ENCODE assay signal across 18 mouse cellular contexts in genomic region chr2:32636617-32637016, GRCm38 (mm10). TPM values are rescaled to one million over a fixed set of nuclear protein-coding genes. Genes with fewer than 3 reads are reported as not detected.
A peak's percentile ranks its signal among the peaks of the same experiment; 100 is the strongest.
DNase-seq lines count a peak whose midpoint lies in the region; ATAC-seq and TF ChIP-seq lines count a peak whose summit lies in the region.
"Had no signal": no experiment of that assay in that cellular context is flagged by ENCODE, and none has a peak within 500 bp of the region (broad histone marks: within the 10 kb centered on the region; RNA-seq: fewer than 3 reads in every experiment).

No protein-coding gene starts in this region.

- intact Hi-C loops in heart, postnatal 10 days (cut with DNase I), result no loop called here

- H3K4me1 ChIP-seq in intestine, embryonic 15.5 days (replicated peaks), result peaks cover 12% of the 10 kb centered on the region
- 0 out of 2 replicates have a peak, but pooled peaks cover 2% of the 10 kb centered on the region for H3K4me1 ChIP-seq in intestine, postnatal 0 days (replicated peaks; ENCODE audit: control insufficient read depth, insufficient read depth, low read length)
- H3K4me1 ChIP-seq in midbrain, embryonic 10.5 days, result peaks cover 33% of the 10 kb centered on the region
- H3K4me1 ChIP-seq in midbrain, embryonic 15.5 days, result no peaks in the 10 kb centered on the region
- peaks cover 6% of the 10 kb centered on the region for H3K4me1 ChIP-seq in small intestine, adult 2 months (ENCODE audit: control insufficient read depth, insufficient read depth, insufficient read length, low read length)
- H3K4me1 ChIP-seq: forebrain, embryonic 15.5 days had no signal

- H3K27ac ChIP-seq in intestine, embryonic 15.5 days, result peak overlapping the region; percentile 5; the same call in 1 of the 2 replicates
- no peak overlapping the region for H3K27ac ChIP-seq in intestine, postnatal 0 days (ENCODE audit: low read depth, low read length)
- H3K27ac ChIP-seq in midbrain, embryonic 10.5 days (replicated peaks), result peak overlapping the region; percentile 49; the same call in 1 of the 2 replicates
- no peak overlapping the region for H3K27ac ChIP-seq in midbrain, embryonic 15.5 days
- peak overlapping the region; percentile 43 for H3K27ac ChIP-seq in small intestine, adult 2 months (ENCODE audit: insufficient read depth, low read depth, low read length)
- H3K27ac ChIP-seq: forebrain, embryonic 15.5 days; hindbrain, embryonic 13.5 days; liver, embryonic 15.5 days had no signal

- H3K36me3 ChIP-seq in intestine, embryonic 15.5 days, result no peaks in the 10 kb centered on the region
- H3K36me3 ChIP-seq in intestine, postnatal 0 days (ENCODE audit: control insufficient read depth, insufficient read depth), result no peaks in the 10 kb centered on the region
- peaks cover 4% of the 10 kb centered on the region; the same call in 1 of the 2 replicates for H3K36me3 ChIP-seq in midbrain, embryonic 10.5 days
- H3K36me3 ChIP-seq in midbrain, embryonic 15.5 days (replicated peaks), result no peaks in the 10 kb centered on the region
- no peaks in the 10 kb centered on the region for H3K36me3 ChIP-seq in small intestine, adult 2 months (ENCODE audit: control insufficient read depth, insufficient read depth, low read length)
- H3K36me3 ChIP-seq: liver, embryonic 15.5 days had no signal

- 75% methylated on average over 7 of the region's 7 CpGs for WGBS in intestine, embryonic 15.5 days
- WGBS in intestine, postnatal 0 days, result 81% methylated on average over 7 of the region's 7 CpGs
- 89% methylated on average over 7 of the region's 7 CpGs for WGBS in midbrain, embryonic 10.5 days
- 91% methylated on average over 7 of the region's 7 CpGs for WGBS in midbrain, embryonic 15.5 days
- WGBS in small intestine, adult 2 months, result 92% methylated on average over 7 of the region's 7 CpGs

- no peak overlapping the region for H3K4me3 ChIP-seq in intestine, embryonic 15.5 days (replicated peaks)
- H3K4me3 ChIP-seq in intestine, postnatal 0 days (ENCODE audit: low read depth, low read length), result no peak overlapping the region
- H3K4me3 ChIP-seq in midbrain, embryonic 10.5 days, result no peak overlapping the region
- no peak overlapping the region for H3K4me3 ChIP-seq in midbrain, embryonic 15.5 days
- peak overlapping the region; percentile 30 for H3K4me3 ChIP-seq in small intestine, adult 2 months (ENCODE audit: low read depth, low read length)
- H3K4me3 ChIP-seq: erythroblast, embryonic 14.5 days; forebrain, embryonic 15.5 days; hindbrain, embryonic 13.5 days; liver, embryonic 15.5 days had no signal

- TF ChIP-seq POLR2A in small intestine, adult 2 months (IDR thresholded peaks at IDR 0.05; ENCODE audit: low read depth, low read length), result no peak

- H3K4me2 ChIP-seq in intestine, embryonic 15.5 days (replicated peaks), result no peak overlapping the region
- H3K4me2 ChIP-seq in intestine, postnatal 0 days (replicated peaks; ENCODE audit: low read depth), result no peak overlapping the region
- H3K4me2 ChIP-seq in midbrain, embryonic 15.5 days, result no peak overlapping the region
- H3K4me2 ChIP-seq: forebrain, embryonic 15.5 days; hindbrain, embryonic 13.5 days; liver, embryonic 15.5 days had no signal

- no peak for ATAC-seq in intestine, embryonic 15.5 days
- ATAC-seq in intestine, postnatal 0 days, result no peak
- no peak for ATAC-seq in midbrain, embryonic 15.5 days (replicated peaks)
- ATAC-seq: forebrain, embryonic 15.5 days had no signal

- no peak for TF ChIP-seq CTCF in intestine, postnatal 0 days (IDR thresholded peaks at IDR 0.05; ENCODE audit: low read depth)
- no peak for TF ChIP-seq CTCF in small intestine, adult 2 months (IDR thresholded peaks at IDR 0.05; ENCODE audit: extremely low read depth, insufficient read length, insufficient replicate concordance, low read depth, low read length)

- no peak overlapping the region for H3K9ac ChIP-seq in intestine, embryonic 15.5 days
- H3K9ac ChIP-seq in intestine, postnatal 0 days (ENCODE audit: low read depth, low read length), result no peak overlapping the region
- no peak overlapping the region for H3K9ac ChIP-seq in midbrain, embryonic 15.5 days
- H3K9ac ChIP-seq: forebrain, embryonic 15.5 days; hindbrain, embryonic 13.5 days; liver, embryonic 15.5 days had no signal

- H3K27me3 ChIP-seq in intestine, embryonic 15.5 days (replicated peaks), result no peaks in the 10 kb centered on the region
- H3K27me3 ChIP-seq in intestine, postnatal 0 days (replicated peaks; ENCODE audit: control insufficient read depth, insufficient read depth, low read length), result no peaks in the 10 kb centered on the region
- no peaks in the 10 kb centered on the region for H3K27me3 ChIP-seq in midbrain, embryonic 10.5 days (ENCODE audit: low read depth, poor library complexity, severe bottlenecking)
- H3K27me3 ChIP-seq in midbrain, embryonic 15.5 days (replicated peaks), result no peaks in the 10 kb centered on the region
- no peaks in the 10 kb centered on the region for H3K27me3 ChIP-seq in small intestine, adult 2 months (ENCODE audit: control insufficient read depth, insufficient read depth, low read length)
- H3K27me3 ChIP-seq: CH12.LX; forebrain, embryonic 15.5 days; hindbrain, embryonic 13.5 days; liver, embryonic 15.5 days had no signal

- DNase-seq in heart, adult 11 months, result peak; percentile 89
- DNase-seq in heart, postnatal 10 days, result no peak
- no peak for DNase-seq in midbrain, embryonic 10.5 days (ENCODE audit: low spot score)
- DNase-seq in cerebellum, adult 18-20 months, result no peak
- DNase-seq: adrenal gland, postnatal 25 days; cerebellum, adult 9-11 months; embryo, embryonic 11 days; kidney, adult 18-20 months; midbrain, embryonic 14.5 days had no signal

- H3K9me3 ChIP-seq in intestine, embryonic 15.5 days, result no peaks in the 10 kb centered on the region
- no peaks in the 10 kb centered on the region for H3K9me3 ChIP-seq in intestine, postnatal 0 days (ENCODE audit: control insufficient read depth)
- H3K9me3 ChIP-seq in midbrain, embryonic 10.5 days (replicated peaks), result no peaks in the 10 kb centered on the region
- no peaks in the 10 kb centered on the region for H3K9me3 ChIP-seq in midbrain, embryonic 15.5 days
- H3K9me3 ChIP-seq: forebrain, embryonic 15.5 days; hindbrain, embryonic 13.5 days; liver, embryonic 15.5 days had no signal

RNA-seq across cellular contexts. Expression of gene Eng, which starts 9.8 kb away (rescaled TPM):
- total RNA-seq in heart, postnatal 10 days (2021), result 100 to 1,000 TPM; 152 to 166 TPM
- polyA plus RNA-seq in intestine, embryonic 15.5 days (2015; fragmentation: Nextera tagmentation; extraction: Ambion mirVana), result 62.6 and 63.2 TPM in 2 replicates
- polyA plus RNA-seq in intestine, postnatal 0 days (2015; fragmentation: Nextera tagmentation; extraction: Ambion mirVana), result 32.2 and 34.1 TPM in 2 replicates
- polyA plus RNA-seq in midbrain, embryonic 10.5 days (2016; fragmentation: Nextera tagmentation; extraction: Ambion mirVana), result 25.6 and 29.2 TPM in 2 replicates
- 32.4 and 32.8 TPM in 2 replicates for polyA plus RNA-seq in midbrain, embryonic 15.5 days (2015; fragmentation: Nextera tagmentation; extraction: Ambion mirVana)
- 36.8 and 54.4 TPM in 2 replicates for polyA plus RNA-seq in small intestine, adult 2 months (2012; rRNA removed)

RNA-seq across cellular contexts. Expression of gene Ak1, which starts 15.1 kb away (rescaled TPM):
- 100 to 1,000 TPM; 522 to 538 TPM for total RNA-seq in heart, postnatal 10 days (2021)
- 19.2 and 19.6 TPM in 2 replicates for polyA plus RNA-seq in intestine, embryonic 15.5 days (2015; fragmentation: Nextera tagmentation; extraction: Ambion mirVana)
- polyA plus RNA-seq in intestine, postnatal 0 days (2015; fragmentation: Nextera tagmentation; extraction: Ambion mirVana), result 10.5 and 12.1 TPM in 2 replicates
- polyA plus RNA-seq in midbrain, embryonic 10.5 days (2016; fragmentation: Nextera tagmentation; extraction: Ambion mirVana), result 26.4 and 30.3 TPM in 2 replicates
- 97.6 and 101 TPM in 2 replicates for polyA plus RNA-seq in midbrain, embryonic 15.5 days (2015; fragmentation: Nextera tagmentation; extraction: Ambion mirVana)
- 3.4 and 3.7 TPM in 2 replicates for polyA plus RNA-seq in small intestine, adult 2 months (2012; rRNA removed)

RNA-seq across cellular contexts. Expression of gene St6galnac6, which starts 37.1 kb away (rescaled TPM):
- 100 to 1,000 TPM in 1 of 2 experiments, 10 to 100 TPM in 1; 87.9 to 103 TPM for total RNA-seq in heart, postnatal 10 days (2021)
- polyA plus RNA-seq in intestine, embryonic 15.5 days (2015; fragmentation: Nextera tagmentation; extraction: Ambion mirVana), result 14.0 and 15.7 TPM in 2 replicates
- polyA plus RNA-seq in intestine, postnatal 0 days (2015; fragmentation: Nextera tagmentation; extraction: Ambion mirVana), result 8.3 and 9.1 TPM in 2 replicates
- 10.8 and 11.9 TPM in 2 replicates for polyA plus RNA-seq in midbrain, embryonic 10.5 days (2016; fragmentation: Nextera tagmentation; extraction: Ambion mirVana)
- 24.2 and 26.9 TPM in 2 replicates for polyA plus RNA-seq in midbrain, embryonic 15.5 days (2015; fragmentation: Nextera tagmentation; extraction: Ambion mirVana)
- 12.5 and 18.2 TPM in 2 replicates for polyA plus RNA-seq in small intestine, adult 2 months (2012; rRNA removed)

RNA-seq across cellular contexts. Expression of gene St6galnac4, which starts 49.7 kb away (rescaled TPM):
- 10 to 100 TPM; 29.3 to 31.8 TPM for total RNA-seq in heart, postnatal 10 days (2021)
- polyA plus RNA-seq in intestine, embryonic 15.5 days (2015; fragmentation: Nextera tagmentation; extraction: Ambion mirVana), result 16.4 and 18.8 TPM in 2 replicates
- polyA plus RNA-seq in intestine, postnatal 0 days (2015; fragmentation: Nextera tagmentation; extraction: Ambion mirVana), result 5.7 and 6.6 TPM in 2 replicates
- polyA plus RNA-seq in midbrain, embryonic 10.5 days (2016; fragmentation: Nextera tagmentation; extraction: Ambion mirVana), result 15.9 and 17.1 TPM in 2 replicates
- polyA plus RNA-seq in midbrain, embryonic 15.5 days (2015; fragmentation: Nextera tagmentation; extraction: Ambion mirVana), result 33.3 and 36.5 TPM in 2 replicates
- 9.1 and 9.6 TPM in 2 replicates for polyA plus RNA-seq in small intestine, adult 2 months (2012; rRNA removed)

Comparison
In these comparisons a context has a peak if more than half of its experiments do, and no peak if none do; other contexts are left out.
1. H3K27ac ChIP-seq: peak in intestine, embryonic 15.5 days (single experiment), midbrain, embryonic 10.5 days (single experiment) and small intestine, adult 2 months (single experiment); none in intestine, postnatal 0 days (single experiment) and midbrain, embryonic 15.5 days (single experiment).